Mouse (Mus musculus) CD4-positive naive resting alpha-beta T cell, adult 57 days (primary cell): ENCODE measurements around the gene Arid1a. TPM values are rescaled to one million over a fixed set of nuclear protein-coding genes. Genes with fewer than 3 reads are reported as not detected.

ENCODE experiments used
- total RNA-seq: library from RNA; stranded (reverse); gene quantifications from one replicate; pipeline ENCODE4 v1.2.4, GENCODE M21; 2023

The Arid1a gene
- 332 TPM for total RNA-seq

GRCm38 (mm10) chr4:133756514-133757268 lies at the start of gene Arid1a:
Gene Arid1a, minus strand, starts transcription at chr4:133756769.

GRCm38 (mm10) chr4:133671881-133672844 lies 84.4 kb downstream of the Arid1a start, which contains the start of gene Pigv:
Gene Pigv, minus strand, starts transcription at chr4:133672647.

GRCm38 (mm10) chr4:133649989-133650699 lies 106.4 kb downstream of the Arid1a start, which contains the start of gene Zdhhc18:
Gene Zdhhc18, minus strand, starts transcription at chr4:133650154.

Other genes starting within 250 kb of the Arid1a start
- gene Kdf1, start 237.8 kb downstream of the Arid1a start, total RNA-seq = not detected
- gene Nudc, start 210.8 kb downstream of the Arid1a start, total RNA-seq = 80.9 TPM
- not detected for gene Nr0b2, start 203.4 kb downstream of the Arid1a start, total RNA-seq
- gene Gpatch3, start 182.0 kb downstream of the Arid1a start, total RNA-seq = 28.4 TPM
- gene Gpn2, start 172.4 kb downstream of the Arid1a start, total RNA-seq = 18.7 TPM
- 52.3 TPM for gene Sfn, start 154.6 kb downstream of the Arid1a start, total RNA-seq
- gene Zdhhc18, start 106.6 kb downstream of the Arid1a start, total RNA-seq = 219 TPM
- gene Pigv, start 84.1 kb downstream of the Arid1a start, total RNA-seq = 19.7 TPM
- gene Rps6ka1, start 131.0 kb upstream of the Arid1a start, total RNA-seq = 125 TPM
- gene Hmgn2, start 211.9 kb upstream of the Arid1a start, total RNA-seq = 265 TPM
- 27.0 TPM for gene Dhdds, start 244.1 kb upstream of the Arid1a start, total RNA-seq